Mouse (Mus musculus) intestine, postnatal 0 days (tissue): ENCODE measurements around the gene Ulk4. TPM values are rescaled to one million over a fixed set of nuclear protein-coding genes. Genes with fewer than 3 reads are reported as not detected.
A peak's percentile ranks its signal among the peaks of the same experiment; 100 is the strongest.

Experiments
- ATAC-seq: fragments of 200-750 bp; cut with Nextera tagmentation; 2 replicates; pipeline ENCODE4 v1.8.0; 2017; ENCODE audit warnings: mild to moderate bottlenecking, moderate TSS enrichment, moderate library complexity
- H3K27ac ChIP-seq: fragments of 300-500 bp; sonication (generic); 2 replicates; pipeline ENCODE4 v1.5.1; 2014; ENCODE audit warnings: mild to moderate bottlenecking, low read depth, low read length, moderate library complexity
- H3K27me3 ChIP-seq: fragments of 300-500 bp; sonication (generic); replicated peaks from 2 replicates; pipeline ENCODE4 v1.6.1; 2014; ENCODE audit warnings: low read length, mixed read lengths; ENCODE audit not compliant: control insufficient read depth, insufficient read depth
- H3K36me3 ChIP-seq: fragments of 300-500 bp; sonication (generic); 2 replicates; pipeline ENCODE4 v1.6.1; 2014; ENCODE audit warnings: mild to moderate bottlenecking, moderate library complexity; ENCODE audit not compliant: control insufficient read depth, insufficient read depth
- H3K4me1 ChIP-seq: fragments of 300-500 bp; sonication (generic); replicated peaks from 2 replicates; pipeline ENCODE4 v1.6.1; 2014; ENCODE audit warnings: antibody characterized with exemption, low read length, mixed read lengths; ENCODE audit not compliant: control insufficient read depth, insufficient read depth
- H3K4me2 ChIP-seq: fragments of 300-500 bp; sonication (generic); replicated peaks from 2 replicates; pipeline ENCODE4 v1.6.1; 2014; ENCODE audit warnings: low read depth, mild to moderate bottlenecking, moderate library complexity
- H3K4me3 ChIP-seq: fragments of 300-500 bp; sonication (generic); 2 replicates; pipeline ENCODE4 v1.5.1; 2014; ENCODE audit warnings: low read depth, low read length
- H3K9ac ChIP-seq: fragments of 300-500 bp; sonication (generic); 2 replicates; pipeline ENCODE4 v1.6.1; 2014; ENCODE audit warnings: mild to moderate bottlenecking, low read depth, low read length
- H3K9me3 ChIP-seq: fragments of 300-500 bp; sonication (generic); 2 replicates; pipeline ENCODE4 v1.6.1; 2016; ENCODE audit warnings: mixed run types; ENCODE audit not compliant: control insufficient read depth
- CTCF ChIP-seq: sonication (generic); IDR thresholded peaks from 2 replicates; pipeline ENCODE4 v1.5.1; 2016; ENCODE audit warnings: low read depth, mild to moderate bottlenecking, control low read depth, antibody characterized with exemption, moderate library complexity
- WGBS: fragments of 180-500 bp; shearing (Covaris S2); extraction: QIAGEN DNeasy Blood & Tissue Kit; methylation state at CpG from one replicate; pipeline ENCODE4 v1.1.7; 2014; 5-methylcytosine and 5-hydroxymethylcytosine counted together
- polyA plus RNA-seq: library from polyadenylated mRNA; unstranded; fragments of >200 nt; fragmentation: Nextera tagmentation; extraction: Ambion mirVana; gene quantifications from 2 replicates; pipeline ENCODE4 v1.2.1, GENCODE M21; 2015

Ulk4 gene
- polyA plus RNA-seq, 1 experiment from 2014 or later, result 111 TPM

DNA sequence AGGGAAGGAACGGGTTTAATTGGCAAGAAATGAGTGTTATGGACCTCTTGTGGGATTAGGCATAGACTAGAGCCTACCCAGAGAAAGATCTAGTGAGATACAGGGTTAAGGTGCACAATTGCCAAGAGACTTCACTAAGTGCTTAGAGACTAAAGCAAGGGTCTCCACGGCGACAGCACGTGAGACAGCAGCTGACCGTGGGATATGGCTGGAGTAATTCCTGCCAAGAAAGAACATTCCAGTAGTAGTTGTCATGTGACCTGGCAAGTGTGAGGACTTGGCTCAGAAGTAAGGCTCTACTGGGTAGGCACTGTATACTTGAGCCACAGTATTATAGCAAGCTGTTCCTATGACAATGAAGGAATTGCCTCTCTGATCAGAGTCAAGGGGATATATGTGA lies 300.8 kb downstream of the Ulk4 start:
- no peak for TF ChIP-seq CTCF
- no peak overlapping the region for H3K4me3 ChIP-seq
- H3K36me3 ChIP-seq, result no peaks in the 10 kb centered on the region
- H3K4me1 ChIP-seq, result no peaks in the 10 kb centered on the region
- no peak overlapping the region for H3K9ac ChIP-seq
- ATAC-seq, result no peak
- no peak overlapping the region for H3K4me2 ChIP-seq
- H3K27me3 ChIP-seq, result no peaks in the 10 kb centered on the region
- no peaks in the 10 kb centered on the region for H3K9me3 ChIP-seq
- H3K27ac ChIP-seq, result no peak overlapping the region
- WGBS, result 48% methylated on average over 5 of the region's 5 CpGs

GRCm38 (mm10) chr9:120974209-120974608 lies 302.8 kb downstream of the Ulk4 start:
- ATAC-seq, result no peak
- no peak for TF ChIP-seq CTCF
- H3K27me3 ChIP-seq, result no peaks in the 10 kb centered on the region

DNA sequence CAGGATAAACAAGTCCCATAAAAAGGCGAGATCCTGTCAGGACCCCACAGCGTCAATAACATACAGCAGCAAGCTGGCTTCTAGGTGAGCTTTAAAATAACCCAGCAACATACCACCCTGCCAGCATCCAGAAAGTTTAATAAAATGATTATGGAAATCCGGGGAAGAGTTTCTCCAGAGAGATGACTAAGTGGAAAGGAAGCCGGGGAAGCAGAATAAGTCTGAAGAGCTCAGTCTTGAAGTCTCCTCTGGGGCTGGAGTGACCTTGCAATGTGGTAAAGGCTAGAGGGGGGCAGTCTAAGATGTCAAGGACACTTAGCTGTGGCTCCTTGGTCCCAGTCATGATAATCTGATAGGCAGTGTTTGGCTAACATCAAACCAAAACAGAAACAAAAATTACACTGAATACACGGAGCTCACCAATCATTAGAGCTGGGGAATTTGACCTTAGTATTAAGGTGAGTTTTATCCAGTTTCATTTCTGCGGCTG lies 303.9 kb downstream of the Ulk4 start:
- H3K27me3 ChIP-seq, result no peaks in the 10 kb centered on the region
- H3K4me2 ChIP-seq, result no peak overlapping the region
- H3K36me3 ChIP-seq, result peaks cover 11% of the 10 kb centered on the region
- no peak for TF ChIP-seq CTCF
- no peak overlapping the region for H3K9ac ChIP-seq
- H3K27ac ChIP-seq, result no peak overlapping the region
- no peaks in the 10 kb centered on the region for H3K9me3 ChIP-seq
- H3K4me1 ChIP-seq, result no peaks in the 10 kb centered on the region
- no peak for ATAC-seq
- WGBS, result 57% methylated on average over 6 of the region's 6 CpGs
- no peak overlapping the region for H3K4me3 ChIP-seq

More at GRCm38 (mm10) chr9:120974209-120974608, 302.8 kb downstream of the Ulk4 start:
- Histone ChIP-seq H3K4me2 (no peak overlapping the region), H3K9ac (no peak overlapping the region), H3K4me1 (no peaks in the 10 kb centered on the region), H3K36me3 (peaks cover 6% of the 10 kb centered on the region; the same call in 1 of the 2 replicates), H3K27ac (no peak overlapping the region), H3K9me3 (no peaks in the 10 kb centered on the region), H3K4me3 (no peak overlapping the region)
- 84% methylated on average over 2 of the region's 2 CpGs for WGBS

- ATAC-seq, result no peak
- Histone ChIP-seq H3K36me3 (peaks cover 75% of the 10 kb centered on the region), H3K27me3 (no peaks in the 10 kb centered on the region), H3K4me1 (no peaks in the 10 kb centered on the region), H3K4me3 (no peak overlapping the region), H3K27ac (no peak overlapping the region; the same call in 1 of the 2 replicates), H3K9ac (no peak overlapping the region), H3K9me3 (no peaks in the 10 kb centered on the region), H3K4me2 (no peak overlapping the region)
- no peak for TF ChIP-seq CTCF
- 91% methylated on average over 10 of the region's 10 CpGs for WGBS
Measured at GRCm38 (mm10) chr9:120965007-120965406, 312.0 kb downstream of the Ulk4 start.

- WGBS, result 84% methylated on average over 5 of the region's 5 CpGs
- no peak overlapping the region for H3K9ac ChIP-seq
- no peak overlapping the region for H3K4me3 ChIP-seq
- no peaks in the 10 kb centered on the region for H3K9me3 ChIP-seq
- no peak overlapping the region for H3K4me2 ChIP-seq
- H3K4me1 ChIP-seq, result no peaks in the 10 kb centered on the region
- no peaks in the 10 kb centered on the region for H3K27me3 ChIP-seq
- TF ChIP-seq CTCF, result no peak
- peaks cover 77% of the 10 kb centered on the region for H3K36me3 ChIP-seq
- 0 out of 2 replicates have a peak overlapping the region, but pooled peaks have one; percentile 4 for H3K27ac ChIP-seq
- ATAC-seq, result no peak
Measured at GRCm38 (mm10) chr9:120964224-120964623, 312.8 kb downstream of the Ulk4 start.

GRCm38 (mm10) chr9:120963720-120964119 lies 313.3 kb downstream of the Ulk4 start:
- no peak for TF ChIP-seq CTCF
- Histone ChIP-seq H3K4me1 (no peaks in the 10 kb centered on the region), H3K9me3 (no peaks in the 10 kb centered on the region), H3K36me3 (peaks cover 77% of the 10 kb centered on the region), H3K4me3 (no peak overlapping the region), H3K9ac (no peak overlapping the region), H3K27ac (0 out of 2 replicates have a peak overlapping the region, but pooled peaks have one; percentile 4), H3K4me2 (no peak overlapping the region), H3K27me3 (no peaks in the 10 kb centered on the region)
- WGBS, result 95% methylated on average over 3 of the region's 3 CpGs
- no peak for ATAC-seq

GRCm38 (mm10) chr9:120963104-120963503 lies 313.9 kb downstream of the Ulk4 start:
- Histone ChIP-seq H3K36me3 (peaks cover 83% of the 10 kb centered on the region), H3K27ac (no peak overlapping the region), H3K4me1 (no peaks in the 10 kb centered on the region), H3K4me2 (no peak overlapping the region), H3K27me3 (no peaks in the 10 kb centered on the region), H3K9me3 (no peaks in the 10 kb centered on the region), H3K9ac (no peak overlapping the region), H3K4me3 (no peak overlapping the region)
- WGBS, result 84% methylated on average over 4 of the region's 4 CpGs
- no peak for ATAC-seq
- TF ChIP-seq CTCF, result no peak
